Mouse (Mus musculus) brain, adult 2 months (tissue): ENCODE results near the gene Cxcr2.
A peak's percentile ranks its signal among the peaks of the same experiment; 100 is the strongest.

ENCODE experiments used
- DNase-seq: peaks from one replicate; pipeline ENCODE4 v3.0.0; 2011; ENCODE audit warnings: low read depth, low spot score

Gene Cxcr2

GRCm38 (mm10) chr1:74153461-74154184 is at the start of gene Cxcr2:
TSS of gene Cxcr2 (plus strand) at chr1:74153989.
- DNase-seq: no peak

GRCm38 (mm10) chr1:74105660-74106059 is 48.1 kb upstream of the Cxcr2 start:
- no peak for DNase-seq

- DNase-seq: no peak
Observed at GRCm38 (mm10) chr1:74106214-74106613, 47.6 kb upstream of the Cxcr2 start.

- DNase-seq: no peak
Observed at GRCm38 (mm10) chr1:74107931-74108618, 45.7 kb upstream of the Cxcr2 start.

GRCm38 (mm10) chr1:74109670-74110069 is 44.1 kb upstream of the Cxcr2 start:
- no peak for DNase-seq

GRCm38 (mm10) chr1:74110932-74111695 is 42.7 kb upstream of the Cxcr2 start:
- peak; percentile 14 for DNase-seq

GRCm38 (mm10) chr1:74111696-74112030 is 42.1 kb upstream of the Cxcr2 start:
- DNase-seq: no peak

GRCm38 (mm10) chr1:74113071-74113470 is 40.7 kb upstream of the Cxcr2 start:
- no peak for DNase-seq

GRCm38 (mm10) chr1:74117876-74118275 is 35.9 kb upstream of the Cxcr2 start:
- no peak for DNase-seq

GRCm38 (mm10) chr1:74119115-74119514 is 34.7 kb upstream of the Cxcr2 start:
- DNase-seq: no peak

GRCm38 (mm10) chr1:74121138-74121537 is 32.7 kb upstream of the Cxcr2 start:
- no peak for DNase-seq

- peak; percentile 63 for DNase-seq
Observed at GRCm38 (mm10) chr1:74121821-74122576, 31.8 kb upstream of the Cxcr2 start.

- DNase-seq: no peak
Observed at GRCm38 (mm10) chr1:74123215-74123614, 30.6 kb upstream of the Cxcr2 start.

- DNase-seq: no peak
Observed at GRCm38 (mm10) chr1:74124021-74124981, 29.5 kb upstream of the Cxcr2 start, which contains the start of gene Tns1. TSS of gene Tns1 (minus strand) at chr1:74124449.

- peak; percentile 72 for DNase-seq
Observed at GRCm38 (mm10) chr1:74124991-74125552, 28.7 kb upstream of the Cxcr2 start, which contains the start of gene Rufy4. TSS of gene Rufy4 (plus strand) at chr1:74125541.

- DNase-seq: no peak
Observed at GRCm38 (mm10) chr1:74130883-74131659, 22.7 kb upstream of the Cxcr2 start.

- DNase-seq: peak; percentile 45
Observed at GRCm38 (mm10) chr1:74132011-74132410, 21.8 kb upstream of the Cxcr2 start.

- DNase-seq: peak; percentile 13
Observed at GRCm38 (mm10) chr1:74133954-74134353, 19.8 kb upstream of the Cxcr2 start.

GRCm38 (mm10) chr1:74135326-74135950 is 18.4 kb upstream of the Cxcr2 start:
- no peak for DNase-seq
